Mouse (Mus musculus) B cell, adult 2 months (primary cell): ENCODE measurements around the gene Sema4d.
A peak's percentile ranks its signal among the peaks of the same experiment; 100 is the strongest.
"Not testable (repeated sequence)": the region's sequence is repeated elsewhere in the genome, so short reads cannot be mapped to it uniquely, and the experiment has no call there.

Source experiments
- DNase-seq, 2 experiments: peaks; one replicate each; pipeline ENCODE4 v3.0.0; 2022

The Sema4d gene

DNA sequence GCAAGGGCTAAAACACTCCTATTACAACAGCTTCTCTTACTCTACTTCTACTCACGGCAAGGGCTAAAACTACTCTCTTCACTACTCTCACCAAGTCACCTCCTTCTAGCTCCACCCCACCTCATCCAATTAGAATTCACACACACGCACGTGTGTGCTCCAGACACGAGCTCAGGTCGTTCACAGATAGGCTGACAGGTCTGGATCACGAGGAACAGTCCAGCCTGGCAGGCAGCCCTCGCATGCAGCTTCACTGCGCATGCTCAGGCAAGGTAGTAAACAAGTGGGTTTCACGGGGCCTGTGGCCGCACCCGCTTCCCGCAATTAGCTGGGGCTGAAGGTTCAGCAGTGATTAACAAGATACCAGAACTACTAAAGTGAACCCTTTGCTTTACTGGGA, 125.4 kb downstream of the Sema4d start:
- not testable (repeated sequence) for DNase-seq

DNA sequence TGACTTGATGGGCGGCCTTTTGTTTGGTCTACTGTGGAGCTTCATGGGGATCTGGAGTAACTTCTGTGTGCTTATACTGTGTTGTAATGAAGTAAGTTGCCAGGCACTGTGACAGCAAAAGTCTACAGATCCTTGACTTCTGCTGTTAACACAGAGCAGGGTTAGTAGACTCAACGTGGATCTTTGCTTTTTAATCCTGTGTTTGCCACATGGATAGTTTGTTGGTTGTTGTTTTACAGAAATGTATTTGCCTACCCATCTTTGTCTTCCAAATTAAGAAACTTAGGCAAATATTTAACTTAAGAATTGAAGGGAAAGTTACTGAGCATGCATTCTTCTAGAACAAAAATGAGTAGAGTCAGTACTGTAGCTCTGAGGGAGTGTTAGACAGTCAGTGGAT, 130.0 kb downstream of the Sema4d start:
- no peak for DNase-seq

DNA sequence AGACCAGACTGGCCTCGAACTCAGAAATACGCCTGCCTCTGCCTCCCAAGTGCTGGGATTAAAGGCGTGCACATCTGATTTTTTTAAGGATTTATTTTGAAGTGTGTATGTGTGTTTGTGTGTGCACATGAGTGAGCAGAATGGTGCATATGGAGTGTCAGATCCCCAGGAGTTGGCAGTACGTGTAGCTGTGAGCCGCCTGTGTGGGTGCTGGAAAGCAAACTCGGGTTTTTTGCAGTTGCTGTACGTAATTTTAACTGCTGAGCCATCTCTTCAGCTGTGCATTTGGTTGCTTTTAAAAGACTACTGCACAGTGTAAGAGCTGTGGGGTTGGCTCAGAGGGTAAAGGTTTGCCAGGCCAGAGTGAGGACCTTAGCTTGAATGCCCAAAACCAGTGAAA, 134.0 kb downstream of the Sema4d start:
- DNase-seq, result no peak

DNA sequence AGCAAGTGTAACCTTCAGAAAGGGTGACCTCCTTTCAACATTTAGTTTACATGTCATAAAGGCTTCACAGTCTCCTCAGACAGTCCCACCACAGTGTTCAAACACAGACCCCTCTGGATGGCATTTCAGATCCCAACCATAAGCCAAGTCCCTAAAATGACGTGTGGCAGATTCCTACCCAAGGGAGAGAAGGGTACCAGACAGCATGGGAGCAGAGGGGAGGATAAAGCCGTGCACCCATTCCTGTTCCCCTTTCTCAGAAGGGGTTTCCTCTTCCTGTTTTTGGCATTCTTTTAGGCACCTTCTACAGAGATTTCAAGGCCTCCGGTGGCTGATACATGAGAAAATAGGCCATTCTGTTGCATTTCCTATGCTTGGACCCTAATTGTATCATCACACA, 135.5 kb downstream of the Sema4d start:
- DNase-seq, result no peak

DNA sequence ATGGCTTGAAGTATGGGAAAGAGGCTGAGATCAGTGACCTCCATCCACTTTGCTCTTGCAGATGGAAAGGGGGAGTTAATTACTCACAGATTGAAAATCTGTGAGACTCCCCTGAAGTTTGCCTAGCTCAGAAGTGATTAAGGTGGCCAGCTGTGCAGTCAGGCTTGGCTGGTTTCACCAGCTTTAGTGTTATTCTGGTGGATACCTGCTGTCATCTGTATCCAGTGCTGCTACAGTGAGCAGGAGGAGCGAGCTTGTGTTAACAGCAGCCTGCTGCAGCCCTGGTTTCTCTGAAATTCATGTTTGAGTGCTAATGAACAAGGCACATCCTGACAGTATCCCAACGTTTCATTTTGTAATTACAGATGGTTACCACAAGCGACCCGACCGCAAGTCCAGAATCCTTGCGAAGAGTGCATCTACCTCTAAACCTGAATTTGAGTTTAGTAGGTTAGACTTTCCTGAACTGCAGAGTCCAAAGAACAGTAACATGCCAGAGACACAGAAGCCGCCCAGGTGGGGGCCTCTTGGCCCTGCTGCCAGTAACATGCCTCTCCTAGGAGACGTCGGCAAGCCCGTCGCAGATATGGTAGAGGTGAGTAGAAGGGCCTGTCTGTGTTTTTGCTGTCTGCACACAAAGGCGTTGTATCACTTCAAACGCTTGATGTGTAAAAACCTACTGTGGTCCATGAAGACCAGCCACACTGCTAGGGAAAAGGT, 136.9 kb downstream of the Sema4d start:
- DNase-seq, result no peak

DNA sequence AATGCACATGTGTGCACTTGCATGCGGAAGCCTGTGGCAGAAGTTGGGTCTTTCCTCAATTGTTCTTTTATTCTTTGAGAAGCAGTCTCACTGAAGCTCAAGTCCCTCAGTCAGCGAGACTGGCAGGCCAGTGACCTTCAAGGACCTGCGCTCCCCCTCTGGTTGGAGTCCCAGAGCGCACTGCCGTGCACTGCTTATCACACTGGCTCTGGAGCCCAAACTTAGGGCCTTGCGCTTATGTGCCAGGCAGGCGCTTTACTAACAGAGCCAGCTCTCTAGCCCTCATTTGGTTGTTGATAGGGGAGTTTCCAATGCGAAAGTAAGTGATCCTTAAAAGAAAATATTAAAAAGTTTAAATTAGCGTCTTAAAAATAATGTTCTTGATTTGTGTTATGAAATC, 139.6 kb downstream of the Sema4d start:
- DNase-seq, result no peak

DNA sequence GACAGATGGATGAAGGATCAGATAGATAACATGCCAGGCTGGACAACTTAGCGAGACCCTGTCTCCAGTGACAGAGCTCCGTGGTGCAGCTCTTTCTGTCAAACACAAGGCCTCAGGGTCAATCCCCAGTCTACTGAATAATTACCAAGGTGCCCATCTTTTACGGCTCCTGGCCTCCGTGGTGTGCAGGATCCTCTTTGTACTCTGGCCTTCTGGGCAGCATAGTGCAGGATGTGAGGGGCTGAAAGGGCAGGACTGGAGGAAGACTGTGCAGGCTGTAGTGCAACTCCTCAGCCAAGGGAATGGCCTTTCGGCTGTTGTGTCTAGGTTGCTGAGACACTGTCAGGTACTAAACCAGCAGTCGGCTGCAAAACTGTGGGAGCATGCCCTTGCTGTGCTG, 140.4 kb downstream of the Sema4d start:
- no peak for DNase-seq

DNA sequence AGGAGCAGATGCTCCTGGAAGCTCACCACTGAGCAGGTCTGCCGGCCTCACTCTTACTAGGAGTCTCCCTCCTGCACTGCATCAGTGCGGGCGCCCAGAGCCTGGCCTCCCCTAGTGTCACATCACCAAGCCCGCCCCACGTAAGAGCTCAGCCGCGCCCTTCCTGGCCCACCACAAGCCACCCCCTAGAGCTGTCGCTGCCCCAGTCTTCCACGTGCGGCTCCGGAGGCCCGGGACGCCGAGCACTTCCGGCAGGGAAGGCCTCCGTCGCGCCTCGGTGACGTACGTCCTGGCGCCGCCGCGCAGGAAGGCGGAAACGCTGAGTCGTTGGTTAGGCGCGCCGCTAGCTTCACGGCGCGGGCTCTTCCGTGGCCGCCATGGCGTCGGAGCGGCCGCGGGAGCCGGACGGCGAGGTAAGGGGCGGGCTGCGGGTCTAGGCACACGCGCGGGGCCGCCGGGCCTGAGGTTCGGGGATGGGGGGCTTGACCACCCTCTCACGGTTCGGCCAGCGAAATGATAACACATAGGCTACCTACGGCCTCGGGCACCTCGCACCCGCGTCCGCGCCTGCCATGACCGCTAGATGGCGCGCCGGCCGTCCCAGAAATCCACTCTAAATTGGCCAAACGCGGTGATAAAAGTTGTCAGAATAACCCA, 142.0 kb downstream of the Sema4d start, which contains the start of gene Secisbp2:
Gene Secisbp2, plus strand, starts transcription at position 290 of the 657 bp plus-strand sequence.
- peak; percentile 94 to 95 for DNase-seq

- no peak for DNase-seq
Observed at GRCm38 (mm10) chr13:51649740-51650139, 143.8 kb downstream of the Sema4d start.

- no peak for DNase-seq
Observed at GRCm38 (mm10) chr13:51648237-51648636, 145.3 kb downstream of the Sema4d start.

DNA sequence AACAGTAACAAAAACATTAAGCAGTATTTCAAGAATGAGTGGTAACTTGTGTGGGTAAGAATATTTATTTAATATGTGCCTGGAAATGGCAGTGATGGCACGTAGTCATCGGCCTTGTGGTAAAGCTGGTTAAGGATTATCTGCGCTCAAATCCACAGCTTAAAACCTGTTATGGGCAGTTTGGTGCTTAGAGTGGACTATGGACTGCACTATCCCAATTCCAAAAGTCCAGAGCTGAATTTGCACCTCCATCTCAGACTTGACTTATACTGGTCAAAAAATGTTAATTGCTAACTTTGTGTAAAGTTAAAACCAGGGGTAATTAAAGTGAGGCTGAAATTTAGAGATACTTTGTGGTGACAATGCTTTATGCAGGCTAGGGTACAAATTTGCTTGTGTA, 145.8 kb downstream of the Sema4d start:
- DNase-seq, result no peak

DNA sequence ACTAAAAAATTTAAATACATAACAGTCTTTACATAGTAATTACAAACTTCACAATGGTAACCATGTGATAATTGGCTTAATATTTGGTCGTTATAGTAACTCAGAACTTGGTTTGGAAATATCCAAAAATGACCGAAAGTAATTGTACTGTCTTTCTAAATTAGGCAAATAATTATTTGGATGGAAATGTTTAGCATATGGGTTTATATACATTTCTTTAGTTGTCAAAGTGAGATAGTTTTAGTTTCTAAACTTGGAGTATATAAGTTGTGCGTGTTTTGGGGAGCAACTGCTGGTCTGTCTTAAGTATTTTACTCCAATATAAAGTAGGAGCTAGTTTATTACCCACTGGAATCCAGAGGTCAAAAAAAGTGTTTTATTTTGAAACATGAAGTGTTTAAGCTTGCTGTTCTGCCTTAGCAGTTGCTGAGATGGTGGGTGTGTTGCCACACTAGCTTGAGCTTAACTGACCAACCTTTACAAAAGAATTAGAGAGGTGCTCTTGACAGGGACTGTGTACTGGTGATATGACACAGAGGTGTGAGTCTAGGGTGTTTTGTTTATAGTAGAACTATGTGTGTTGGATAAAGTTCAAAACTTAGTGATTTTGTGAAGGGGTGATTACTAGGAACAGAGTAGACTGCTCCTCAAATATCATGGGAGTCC, 147.1 kb downstream of the Sema4d start:
- no peak for DNase-seq

DNA sequence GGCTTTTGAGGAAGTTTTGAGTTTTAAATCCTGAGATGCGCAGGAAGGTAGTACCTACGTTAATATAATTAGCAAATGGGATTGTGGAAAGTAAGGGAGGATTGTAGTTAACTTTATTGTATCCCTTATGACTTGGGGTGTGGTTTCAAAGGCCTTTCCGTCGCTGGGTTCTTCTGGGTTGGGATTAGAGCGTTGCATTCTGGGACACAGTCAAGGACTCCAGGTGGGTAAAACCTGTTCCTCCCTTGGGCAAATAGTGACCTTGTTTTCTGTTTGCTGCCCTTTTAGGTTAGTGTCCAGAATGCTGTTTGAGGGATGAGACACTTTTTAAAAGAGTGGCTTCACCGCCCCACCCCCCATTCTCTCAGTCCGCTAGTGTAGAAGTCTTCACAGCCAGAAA, 147.7 kb downstream of the Sema4d start:
- DNase-seq, result no peak

- peak; percentile 91 to 93 for DNase-seq
Observed at GRCm38 (mm10) chr13:51644829-51645789, 148.4 kb downstream of the Sema4d start, which contains the start of gene Cks2. TSS of gene Cks2 (plus strand) at chr13:51645232.

GRCm38 (mm10) chr13:51643924-51644828, 149.4 kb downstream of the Sema4d start:
- DNase-seq, result peak in 1 of 2 experiments; percentile 5

- no peak for DNase-seq
Observed at GRCm38 (mm10) chr13:51642171-51642778, 151.3 kb downstream of the Sema4d start.

- DNase-seq, result no peak
Observed at GRCm38 (mm10) chr13:51641424-51641823, 152.1 kb downstream of the Sema4d start.

DNA sequence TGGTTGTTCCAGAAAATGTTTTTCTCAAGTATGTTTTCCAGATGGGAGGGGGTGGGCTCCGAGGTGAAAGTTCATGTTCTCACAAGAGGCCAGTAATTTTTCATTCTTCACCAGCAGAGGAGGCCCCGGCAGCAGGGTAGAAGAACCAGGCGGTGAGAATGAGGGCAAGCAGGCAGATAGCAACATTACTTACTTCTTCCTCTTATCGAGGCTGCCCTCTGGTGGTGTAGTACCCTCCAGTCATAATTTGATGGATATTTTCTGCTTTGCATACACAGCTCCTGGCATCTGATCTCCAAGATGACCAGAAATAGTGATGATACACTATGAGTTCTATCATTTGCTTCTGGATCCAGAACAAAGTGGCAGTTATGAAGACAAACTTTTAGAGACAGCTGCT, 154.6 kb downstream of the Sema4d start:
- DNase-seq, result peak; percentile 23 to 32
